Mouse (Mus musculus): ENCODE measurements around the gene Slc46a3.

- TF ChIP-seq CTCF (IDR thresholded peaks at IDR 0.05; ENCODE audit: low read depth) (no peak), EP300 (IDR thresholded peaks at IDR 0.05; ENCODE audit: low read depth) (no peak)
Observed at GRCm38 (mm10) chr5:147907144-147907543, 12.5 kb upstream of the Slc46a3 start.
